Mouse (Mus musculus) T-helper 17 cell (primary cell): ENCODE data around the gene Kcnj10.

ENCODE experiments used
- in situ Hi-C, 2 experiments: fragments of 300-600 bp; cut with MboI, MseI; formaldehyde crosslinking; loops; 1 replicate in 1 of 2; 2 replicates in 1 of 2; pipeline ENCODE4 v1.15.1; 2025; ENCODE audit warnings: high pct_unique_total_duplicates in 2 of 2

Kcnj10 gene

DNA sequence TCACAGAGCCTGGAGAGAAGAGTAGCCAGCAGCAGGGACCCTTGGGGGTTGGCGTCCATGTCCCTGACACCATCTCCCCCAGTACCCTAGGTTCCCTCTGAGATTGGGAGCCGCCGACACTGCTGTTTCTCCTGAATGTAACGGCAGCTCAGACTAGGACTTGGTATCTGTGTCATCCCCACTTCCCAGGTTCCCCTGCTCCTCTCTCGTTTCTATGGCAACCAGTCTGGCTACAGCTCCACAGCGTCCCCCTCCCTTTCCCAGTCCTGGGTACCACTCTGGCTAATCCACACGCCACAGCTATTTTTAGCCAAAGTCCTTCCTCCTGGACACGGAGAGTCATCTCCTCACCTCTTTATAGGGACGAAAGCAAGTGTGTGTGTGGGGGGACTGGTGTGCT, 11.9 kb upstream of the Kcnj10 start, which contains the start of gene Kcnj9:
Gene Kcnj9 (minus strand): TSS at position 188 of the 400 bp plus-strand sequence.
- in situ Hi-C loops = no loop called here

DNA sequence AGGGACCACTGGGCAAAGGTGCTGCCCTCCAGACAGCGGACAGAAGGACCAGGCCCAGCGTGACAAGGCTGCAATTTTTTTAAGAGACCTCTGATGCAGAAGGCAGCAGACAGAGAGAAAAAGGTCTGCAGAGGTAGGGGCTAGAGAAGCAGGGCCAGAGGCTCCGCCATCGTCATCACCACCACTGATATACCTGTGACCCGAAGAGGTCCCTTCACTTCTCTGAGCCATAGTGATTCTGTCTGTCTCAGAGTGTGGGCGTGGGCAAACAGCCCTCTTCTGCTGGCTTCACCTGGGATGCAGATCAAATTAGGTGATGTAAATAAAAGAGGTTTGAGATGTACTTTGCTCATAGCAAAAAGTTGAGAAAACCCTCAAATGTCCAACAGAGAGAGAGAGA, 11.4 kb upstream of the Kcnj10 start:
- in situ Hi-C loops = loop anchor here in 1 of 2 experiments (5.0 kb wide), 1 partner anchor 38 kb away; no protein-coding TSS in a partner anchor

DNA sequence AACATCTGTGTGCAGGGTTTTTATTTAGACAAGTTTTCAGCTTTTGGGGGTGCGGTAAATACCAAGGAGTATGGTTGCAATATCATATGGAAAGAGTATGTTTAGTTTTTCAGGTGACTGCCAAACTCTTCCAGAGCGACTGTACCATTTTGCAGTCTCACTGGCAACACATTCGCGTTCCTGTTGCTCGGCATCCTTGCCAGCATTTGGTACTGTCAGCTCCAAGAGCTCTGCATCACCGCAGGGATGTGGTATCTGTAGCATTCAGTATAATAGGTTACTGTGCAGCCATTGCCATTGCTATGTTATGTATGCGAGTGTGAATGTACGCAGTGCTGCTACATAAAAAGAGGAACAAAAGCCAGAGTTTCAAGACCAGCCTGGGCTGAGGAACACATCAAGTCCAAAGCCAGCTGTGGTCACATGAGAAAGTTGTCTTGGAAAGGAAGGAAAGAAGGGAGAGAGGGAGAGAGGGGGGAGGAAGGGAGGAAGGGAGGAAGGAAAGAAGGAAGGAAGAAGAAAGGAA, 9.5 kb upstream of the Kcnj10 start:
- in situ Hi-C loops = loop anchor here in 1 of 2 experiments (5.0 kb wide), 1 partner anchor 36 kb away; no protein-coding TSS in a partner anchor

DNA sequence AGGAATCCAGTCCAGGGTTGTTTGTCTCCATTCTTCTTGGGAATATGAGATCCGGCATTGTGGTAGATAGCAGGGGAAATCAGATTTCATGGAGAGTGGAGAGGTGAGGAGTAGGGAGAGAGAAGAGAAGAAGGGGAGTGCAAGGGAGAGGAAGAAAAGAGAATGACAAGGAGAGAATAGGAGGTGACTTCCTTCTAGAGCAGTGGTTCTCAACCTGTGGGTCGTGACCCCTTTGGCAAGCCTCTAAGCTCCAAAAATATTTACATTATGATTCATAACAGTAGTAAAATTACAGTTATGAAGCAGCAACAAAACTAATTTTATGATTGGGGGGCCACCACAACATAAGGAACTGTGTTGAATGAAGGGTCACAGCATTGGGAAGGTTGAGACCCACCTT, 8.1 kb upstream of the Kcnj10 start:
- in situ Hi-C loops = loop anchor here in 1 of 2 experiments (5.0 kb wide), 1 partner anchor 34 kb away; no protein-coding TSS in a partner anchor

DNA sequence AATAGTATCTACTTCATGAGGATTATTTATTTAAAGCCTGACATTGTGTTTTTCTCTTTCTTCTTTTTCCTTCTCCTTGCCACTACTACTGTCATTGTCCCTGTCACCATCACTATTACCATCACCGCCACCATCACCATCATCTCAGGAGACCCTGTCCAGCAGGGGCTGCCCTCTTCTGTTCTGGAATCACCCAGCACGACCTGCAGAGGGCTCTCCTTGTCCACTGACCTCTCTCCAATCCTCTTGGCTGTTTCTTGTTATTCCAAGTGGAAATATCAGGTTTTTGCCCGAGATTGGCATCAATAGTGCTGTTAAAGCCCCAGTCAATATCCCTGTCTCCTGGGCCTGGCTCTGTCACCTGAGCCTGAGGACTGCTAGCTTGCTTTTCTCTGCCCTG, 7.5 kb upstream of the Kcnj10 start:
- in situ Hi-C loops = loop anchor here in 1 of 2 experiments (5.0 kb wide), 1 partner anchor 34 kb away; no protein-coding TSS in a partner anchor

DNA sequence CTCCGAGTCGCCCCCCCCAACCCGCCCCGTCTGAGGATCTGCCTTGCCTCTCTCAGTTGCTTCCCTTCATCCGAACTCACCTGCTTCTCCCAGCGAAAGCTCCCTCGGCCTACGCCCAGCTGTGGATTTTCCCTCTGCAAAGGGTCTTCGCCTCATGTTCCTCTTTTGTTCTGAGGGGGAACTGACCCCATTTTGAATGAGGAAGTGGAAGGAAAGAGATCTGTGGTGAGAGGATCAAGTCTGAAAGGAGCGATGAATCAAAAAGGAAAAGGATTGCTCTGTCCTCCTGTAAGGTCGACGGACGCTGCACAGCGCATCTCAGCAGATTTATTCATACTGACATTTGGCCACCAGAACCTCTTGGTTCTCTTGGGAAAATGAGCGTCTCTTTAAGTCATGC, 5.2 kb upstream of the Kcnj10 start:
- in situ Hi-C loops = no loop called here

DNA sequence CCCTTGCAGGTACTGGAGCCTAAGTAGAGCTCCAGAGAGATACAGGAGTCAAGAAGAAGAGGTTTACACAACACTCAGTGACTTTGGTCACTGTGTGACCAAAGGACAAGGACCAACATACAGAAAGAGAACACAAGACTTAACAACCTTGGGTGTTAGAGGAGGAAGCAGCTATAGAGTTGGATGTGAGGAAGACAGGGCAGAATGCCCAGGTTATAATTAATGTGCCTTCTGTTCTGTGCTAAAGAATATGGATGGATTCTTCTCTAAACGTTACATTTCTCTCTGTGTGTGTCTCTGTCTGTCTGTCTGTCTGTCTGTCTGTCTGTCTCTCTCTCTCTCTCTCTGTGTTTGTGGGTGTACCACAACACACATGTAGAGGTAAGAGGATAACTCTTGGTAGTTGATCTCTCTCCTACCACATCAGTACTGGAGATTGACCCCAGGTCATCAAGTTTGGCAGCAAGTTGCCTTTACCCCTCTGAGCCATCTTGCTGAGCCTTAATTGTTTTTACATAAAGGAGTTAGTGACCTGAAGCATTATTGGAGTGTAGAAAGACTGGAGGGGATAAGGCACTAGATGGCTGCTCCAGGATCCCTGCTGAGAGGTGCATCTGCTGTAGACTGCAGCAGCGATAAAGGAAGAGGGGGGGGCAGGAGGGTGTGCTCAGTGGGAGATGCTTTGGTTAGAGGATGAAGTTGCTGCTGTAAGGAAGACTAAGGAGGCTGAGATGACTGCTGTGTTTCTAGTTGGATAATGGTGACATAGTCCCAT, 3.4 kb upstream of the Kcnj10 start:
- in situ Hi-C loops = no loop called here

DNA sequence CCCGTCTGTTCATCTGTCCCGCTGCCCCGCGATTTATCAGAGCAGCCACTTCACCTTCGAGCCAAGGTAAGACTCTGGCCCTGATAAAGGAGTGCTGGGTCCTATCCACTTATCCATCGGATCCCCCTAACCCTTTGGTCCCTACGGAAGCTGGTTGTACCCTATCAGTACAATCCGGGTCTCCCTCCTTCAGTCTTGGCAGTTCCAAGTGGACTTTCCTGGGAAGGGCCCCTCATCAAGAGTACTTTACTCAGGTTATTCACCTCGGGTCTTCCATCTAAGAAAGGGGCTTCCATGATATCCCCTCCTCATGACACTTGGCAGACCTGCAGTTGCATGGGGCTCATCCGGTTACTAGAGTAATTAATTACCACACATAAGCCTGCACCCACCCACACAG, 376 bp downstream of the Kcnj10 start:
- in situ Hi-C loops = no loop called here

DNA sequence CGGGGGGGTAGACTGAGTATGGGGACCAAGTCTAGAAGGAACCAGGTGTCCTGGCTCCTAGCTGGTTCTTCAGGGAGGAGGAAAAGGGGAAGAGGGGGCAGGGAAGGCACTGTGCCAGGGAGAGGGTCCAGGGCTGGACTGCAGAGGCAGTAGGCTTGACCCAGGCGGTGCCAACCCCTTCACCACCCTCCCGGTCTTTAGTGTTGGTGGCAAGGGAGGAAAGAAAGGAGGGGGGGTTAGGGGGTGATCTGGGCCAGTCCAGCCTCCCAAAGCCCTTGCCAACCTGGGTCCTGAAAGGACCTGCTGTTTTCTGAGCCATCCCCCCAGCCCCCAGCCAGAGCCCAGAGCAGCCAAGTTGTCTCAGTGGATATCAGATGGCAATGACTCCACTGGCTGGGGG, 1.7 kb downstream of the Kcnj10 start:
- in situ Hi-C loops = no loop called here

DNA sequence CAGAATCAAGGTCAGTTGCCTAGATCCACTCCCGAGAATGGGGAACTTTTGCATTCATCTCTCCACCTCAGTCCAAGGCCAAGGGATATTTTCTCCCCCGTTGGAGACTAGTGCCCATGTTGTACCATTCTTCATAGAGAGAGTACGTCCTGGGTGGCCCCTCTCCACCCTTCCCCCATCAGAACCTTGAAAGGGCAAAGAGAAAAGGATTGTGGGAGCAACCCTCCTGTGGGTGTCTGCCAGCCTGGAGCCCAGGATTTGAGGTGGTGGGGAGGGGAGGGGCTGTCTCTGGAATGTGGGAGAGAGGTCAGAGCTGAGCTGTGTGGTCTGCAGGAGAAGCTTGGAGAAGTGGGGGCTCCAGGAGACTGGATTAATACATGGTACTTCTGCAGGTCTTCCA, 2.9 kb downstream of the Kcnj10 start:
- in situ Hi-C loops = no loop called here

DNA sequence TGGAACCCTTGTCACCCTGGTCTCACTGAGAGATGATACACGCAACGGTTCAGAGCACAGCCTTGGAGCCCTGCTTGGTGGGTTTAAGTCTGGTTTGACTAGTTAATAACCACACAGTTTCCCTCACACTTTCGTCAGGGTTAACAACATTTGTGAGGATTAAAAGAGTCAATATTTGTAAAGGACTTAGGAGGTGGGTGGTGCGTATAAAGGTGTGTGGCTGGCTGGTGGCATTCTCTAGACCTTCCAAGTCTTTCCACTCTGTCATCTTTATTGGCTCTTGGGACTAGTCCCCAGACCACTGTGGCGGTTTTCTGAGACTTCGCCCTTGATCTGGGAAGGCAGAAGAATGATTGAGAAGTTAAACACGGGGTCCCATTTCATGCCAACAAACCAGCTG, 3.8 kb downstream of the Kcnj10 start:
- in situ Hi-C loops = no loop called here

DNA sequence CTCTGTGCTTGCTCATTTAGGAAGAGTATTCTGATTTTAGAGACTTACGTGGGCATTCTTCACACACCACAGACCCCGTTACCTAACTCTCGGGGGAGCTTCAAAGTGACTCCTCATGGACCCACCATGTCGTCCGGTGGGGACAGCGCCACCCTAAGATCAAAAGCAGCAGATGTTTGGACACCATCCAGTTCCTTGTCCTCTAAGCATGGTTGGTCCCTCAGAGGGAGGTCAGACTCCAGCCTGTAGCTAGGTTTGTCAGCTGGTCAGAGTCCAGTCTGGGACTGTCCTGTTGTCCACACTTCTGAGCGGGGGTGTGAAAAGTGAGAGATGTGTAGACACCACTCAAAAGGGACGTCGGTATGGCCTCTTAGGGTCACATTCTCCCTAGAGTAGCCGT, 5.7 kb downstream of the Kcnj10 start:
- in situ Hi-C loops = no loop called here

DNA sequence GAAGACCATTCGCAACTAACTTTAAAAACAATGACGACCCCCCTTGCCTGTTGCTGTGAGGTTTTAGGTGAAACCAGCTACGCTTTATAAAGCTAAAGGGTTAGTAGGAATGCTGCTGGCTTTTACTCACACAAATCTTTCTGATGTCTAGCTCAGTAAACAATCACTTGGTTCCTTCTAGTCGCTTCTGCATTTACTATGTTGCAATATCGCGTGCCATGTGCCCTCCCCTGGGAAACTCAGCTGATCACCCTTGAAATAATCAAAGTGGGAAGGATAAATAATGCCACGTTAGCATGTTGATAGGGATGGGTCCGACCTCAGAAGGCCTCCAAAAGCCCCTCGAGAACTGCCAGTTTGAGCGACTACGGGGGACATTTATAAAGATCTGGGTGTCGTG, 6.4 kb downstream of the Kcnj10 start:
- in situ Hi-C loops = no loop called here

DNA sequence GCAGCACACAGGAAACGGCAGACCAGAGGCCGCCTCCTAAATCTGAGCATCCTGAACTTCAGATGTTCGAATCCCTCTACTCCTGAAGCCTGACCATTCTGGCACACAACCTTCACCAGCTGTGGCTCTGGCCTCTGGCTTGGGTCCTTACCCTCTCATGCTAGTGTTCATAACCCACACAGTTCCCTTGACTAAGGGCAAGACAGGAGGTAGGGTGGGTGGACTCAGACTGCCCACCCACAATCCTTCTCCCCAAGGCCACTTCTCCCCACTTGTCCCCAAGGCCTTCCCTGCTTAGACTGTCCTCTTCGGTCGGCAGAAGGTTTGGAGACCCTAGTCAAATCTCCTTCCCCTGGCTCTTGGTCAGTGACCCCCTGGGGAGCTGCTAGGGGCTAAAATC, 8.5 kb downstream of the Kcnj10 start:
- in situ Hi-C loops = no loop called here

DNA sequence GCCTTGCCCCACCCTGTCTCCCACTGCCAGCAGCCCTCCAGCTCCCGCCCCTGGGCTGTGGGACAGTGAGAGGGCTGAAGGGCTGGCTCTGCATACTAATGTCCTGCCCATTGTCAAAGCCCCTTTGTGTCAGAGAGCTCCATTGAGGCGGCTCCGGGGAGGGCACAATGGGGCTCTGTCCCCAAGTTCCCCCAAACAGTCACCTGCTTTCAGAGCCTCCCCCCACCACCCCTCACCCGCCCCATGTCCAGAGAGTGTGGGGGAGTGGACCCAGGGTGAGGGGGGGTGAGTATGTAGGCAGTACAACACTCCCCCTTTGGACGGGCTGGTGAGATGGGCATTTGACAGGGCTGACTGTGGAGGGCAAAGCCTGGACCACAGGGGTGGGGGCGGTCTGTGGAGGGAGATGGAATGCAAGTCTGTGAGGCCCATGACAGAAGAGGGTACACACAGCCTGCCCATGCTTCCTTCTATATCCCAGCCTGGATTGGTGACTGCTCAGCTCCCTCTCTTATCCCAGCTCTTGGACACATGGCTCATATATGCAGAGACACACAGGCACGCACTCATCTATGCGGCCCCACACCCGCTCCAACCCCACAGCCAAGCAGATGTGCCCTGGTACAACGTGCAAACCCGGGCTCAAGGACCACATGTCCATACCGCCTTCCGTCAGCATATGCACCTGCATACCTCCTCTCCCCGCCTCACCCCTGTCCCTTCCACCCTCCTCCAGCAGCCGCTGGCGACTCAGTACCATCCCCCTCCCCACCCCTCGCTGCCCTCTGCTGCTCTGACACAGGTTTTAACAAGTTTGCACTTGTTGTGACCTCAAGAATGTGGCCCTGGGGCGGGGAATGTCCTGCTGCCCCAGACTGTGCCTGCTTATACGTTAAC, 9.2 kb downstream of the Kcnj10 start:
- in situ Hi-C loops = loop anchor here in 1 of 2 experiments (5.0 kb wide), 1 partner anchor 303 kb away; no protein-coding TSS in a partner anchor

DNA sequence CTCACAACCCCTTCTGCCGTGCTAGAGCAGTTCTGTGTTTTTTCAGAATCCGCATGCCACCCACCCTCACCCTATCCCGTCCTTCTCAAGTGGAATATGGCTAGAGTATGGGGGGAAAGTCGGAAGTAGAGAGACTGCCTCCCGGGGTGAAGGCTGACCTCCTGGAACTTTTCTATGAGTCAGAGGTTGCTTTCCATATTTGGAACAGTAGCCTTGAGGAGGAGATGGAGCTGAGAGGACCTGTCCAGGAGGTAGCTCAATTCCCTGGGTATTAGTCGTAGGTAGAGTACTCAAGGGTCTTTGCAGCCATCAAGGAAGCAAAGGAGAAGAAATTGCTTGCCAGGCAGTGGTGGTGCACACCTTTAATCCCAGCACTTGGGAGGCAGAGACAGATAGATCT, 11.0 kb downstream of the Kcnj10 start:
- in situ Hi-C loops = loop anchor here in 1 of 2 experiments (5.0 kb wide), 1 partner anchor 305 kb away; no protein-coding TSS in a partner anchor

DNA sequence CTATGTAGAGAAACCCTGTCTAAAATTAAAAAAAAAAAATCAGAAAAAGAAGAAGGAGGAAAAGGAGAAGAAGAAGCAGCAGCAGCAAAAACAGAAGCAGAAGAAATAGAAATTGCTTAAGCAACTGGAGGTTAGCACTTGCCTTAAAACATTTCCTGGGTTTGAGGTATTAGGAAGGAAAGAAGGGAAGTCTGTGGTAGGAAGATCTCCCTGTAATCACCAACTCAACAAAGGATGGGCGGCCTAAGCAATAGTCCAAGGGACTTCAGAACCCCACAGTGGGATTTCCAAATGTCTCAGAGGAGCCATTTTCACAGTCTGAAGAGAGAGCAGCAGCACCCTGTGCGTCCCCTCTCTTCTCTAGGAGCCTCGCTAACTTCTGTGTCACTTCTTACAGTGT, 11.4 kb downstream of the Kcnj10 start:
- in situ Hi-C loops = loop anchor here in 1 of 2 experiments (5.0 kb wide), 1 partner anchor 305 kb away; no protein-coding TSS in a partner anchor

DNA sequence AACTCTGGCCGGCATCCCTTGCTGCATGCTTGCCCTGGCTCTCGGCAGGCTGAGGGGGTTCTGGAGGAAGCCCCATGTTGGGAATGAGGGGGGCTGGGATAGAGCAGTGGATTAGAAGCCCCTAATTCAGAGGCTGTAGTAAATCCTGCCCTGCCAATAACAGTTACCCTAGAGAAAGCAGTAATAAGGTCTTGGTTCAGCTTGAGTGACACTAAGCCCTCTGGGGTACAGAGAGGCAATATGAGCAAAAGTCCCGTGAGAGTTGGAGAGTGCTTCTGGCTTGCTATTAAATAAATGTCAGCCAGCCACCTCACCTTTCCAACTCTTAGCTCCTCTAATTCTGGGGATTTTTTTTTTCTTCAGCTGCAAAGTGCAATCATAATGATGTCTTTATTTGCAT, 14.3 kb downstream of the Kcnj10 start:
- in situ Hi-C loops = no loop called here

DNA sequence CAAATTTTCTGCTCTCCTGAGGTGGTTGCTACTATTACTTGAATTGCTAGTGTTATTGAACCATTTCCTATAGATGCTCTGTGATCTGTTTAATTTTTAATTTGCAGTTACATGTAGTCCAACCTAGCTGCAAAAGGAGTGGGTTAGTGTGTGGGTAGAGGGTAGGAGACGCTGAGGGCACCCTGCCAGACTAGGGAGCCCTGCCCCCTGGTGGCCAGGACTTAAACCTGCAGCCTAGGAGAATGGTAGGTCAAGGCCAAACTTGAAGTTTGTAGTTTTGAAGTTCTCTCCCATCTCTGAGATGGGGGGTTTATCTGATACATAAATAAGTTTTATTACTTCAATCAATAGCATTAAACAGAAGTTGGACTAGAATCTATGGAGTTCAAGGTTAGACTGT, 16.5 kb downstream of the Kcnj10 start:
- in situ Hi-C loops = no loop called here

DNA sequence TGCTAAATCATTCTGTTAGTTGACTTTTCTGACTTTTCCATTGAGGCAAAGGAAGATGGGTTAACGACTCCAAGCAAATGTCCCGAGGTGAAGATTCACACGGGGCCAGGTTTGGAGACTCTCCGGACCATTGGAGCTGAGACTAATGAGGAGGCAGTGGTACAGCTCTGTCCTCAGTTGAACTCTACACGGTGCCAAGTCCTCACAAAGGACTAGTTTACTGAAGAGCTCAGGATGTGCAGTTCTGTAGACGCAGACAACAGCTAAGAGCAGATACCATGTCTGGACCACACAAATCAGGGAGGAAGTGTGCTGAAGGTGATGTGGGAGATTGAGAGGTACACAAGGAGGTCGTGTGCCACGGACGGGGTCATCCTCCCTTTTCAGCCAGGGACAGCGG, 17.3 kb downstream of the Kcnj10 start:
- in situ Hi-C loops = no loop called here

DNA sequence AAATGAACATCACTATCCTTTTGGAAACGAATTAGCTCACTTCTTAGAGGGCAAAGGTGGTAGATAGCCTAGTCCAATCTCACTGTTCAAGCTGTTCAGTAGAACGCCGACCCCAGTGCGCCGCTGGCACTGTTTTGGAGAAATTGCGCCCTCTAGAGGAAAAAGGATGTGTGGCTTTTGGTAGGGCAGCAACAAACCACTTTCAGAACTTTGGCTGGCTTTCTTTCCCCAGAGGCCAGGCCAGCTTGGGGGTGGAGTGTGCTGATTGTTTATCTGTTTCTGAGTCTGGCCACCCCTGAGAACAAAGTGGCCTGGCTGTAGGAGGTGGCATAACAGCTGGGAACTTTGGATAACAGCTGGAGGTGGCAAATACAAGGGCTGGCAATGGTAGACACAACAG, 23.7 kb downstream of the Kcnj10 start:
- in situ Hi-C loops = loop anchor here in 1 of 2 experiments (5.0 kb wide), 1 partner anchor 32 kb away; no protein-coding TSS in a partner anchor
